Mouse (Mus musculus): ENCODE results near the gene Atg2b.

GRCm38 (mm10) chr12:105688546-105688945 lies 3.5 kb upstream of the Atg2b start:
- TF ChIP-seq POLR2A (IDR thresholded peaks at IDR 0.05; ENCODE audit: insufficient read depth, low read depth, low read length) (no peak), CTCF (IDR thresholded peaks at IDR 0.05; ENCODE audit: insufficient read depth, low read depth, low read length) (no peak)

Measured in olfactory bulb, adult 2 months (tissue).